Mouse (Mus musculus): ENCODE data around the gene Fam129b. TPM values are rescaled to one million over a fixed set of nuclear protein-coding genes. Genes with fewer than 3 reads are reported as not detected.

Fam129b gene
- polyA plus RNA-seq, 1 experiment: 5.9 TPM

DNA sequence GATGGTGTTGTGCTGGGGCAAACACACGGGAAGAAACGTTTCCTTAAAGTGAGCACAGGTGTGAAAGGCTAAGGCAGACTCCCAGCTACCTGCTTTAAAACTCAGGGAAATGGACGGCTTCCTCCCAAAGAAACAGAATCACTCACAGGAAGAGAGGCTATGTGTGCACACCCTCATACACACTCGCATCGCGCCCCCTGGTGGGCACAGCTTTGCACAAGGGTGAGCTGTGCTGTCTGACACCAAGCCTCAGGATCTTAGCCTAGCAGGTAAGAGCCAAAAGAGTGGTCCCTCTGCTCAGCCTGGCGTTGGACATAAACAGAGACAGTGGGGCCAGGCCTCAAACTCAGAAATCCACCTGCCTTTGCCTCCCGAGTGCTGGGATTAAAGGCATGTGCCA, 21.7 kb upstream of the Fam129b start:
- H3K27ac ChIP-seq (replicated peaks; ENCODE audit: low read depth, low read length): no peak overlapping the region
- no peaks in the 10 kb centered on the region for H3K4me1 ChIP-seq (ENCODE audit: control insufficient read depth, insufficient read depth, insufficient read length, low read length)
- H3K4me3 ChIP-seq (ENCODE audit: insufficient read depth, low read depth, low read length): no peak overlapping the region

DNA sequence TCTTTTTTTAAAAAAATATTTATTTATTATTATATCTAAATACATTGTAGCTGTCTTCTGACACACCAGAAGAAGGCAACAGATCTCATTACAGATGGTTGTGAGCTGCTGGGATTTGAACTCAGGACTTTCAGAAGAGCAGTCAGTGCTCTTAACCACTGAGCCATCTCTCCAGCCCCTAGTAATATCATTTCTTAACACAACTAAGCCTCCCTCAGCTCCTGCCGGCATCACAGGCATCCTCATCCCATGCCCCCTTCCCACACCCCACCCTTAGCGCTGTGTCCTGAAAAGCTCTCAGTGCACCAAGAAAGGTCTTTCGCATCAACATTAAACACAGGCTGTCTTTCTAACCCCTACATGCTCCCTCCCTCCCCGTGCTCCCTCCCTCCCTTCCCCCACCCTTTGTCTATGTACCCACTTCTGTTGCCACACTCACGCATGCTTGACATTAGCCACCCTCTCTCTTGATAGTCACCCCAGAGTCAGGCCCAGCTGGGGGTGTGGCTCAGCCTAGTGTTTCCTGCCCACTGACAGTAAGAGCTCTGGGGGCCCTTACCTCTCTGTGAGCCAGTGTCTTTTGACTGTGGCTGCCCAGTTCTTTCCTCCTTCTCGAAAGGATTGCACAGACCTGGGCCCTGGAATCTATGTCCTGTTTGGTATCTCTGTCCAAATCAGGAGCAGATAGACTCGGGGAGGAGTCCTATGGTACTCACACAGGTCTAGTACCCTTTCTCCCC, 20.7 kb upstream of the Fam129b start:
- H3K27ac ChIP-seq (replicated peaks; ENCODE audit: low read depth, low read length): no peak overlapping the region
- H3K4me1 ChIP-seq (ENCODE audit: control insufficient read depth, insufficient read depth, insufficient read length, low read length): no peaks in the 10 kb centered on the region
- H3K4me3 ChIP-seq (ENCODE audit: insufficient read depth, low read depth, low read length): no peak overlapping the region

DNA sequence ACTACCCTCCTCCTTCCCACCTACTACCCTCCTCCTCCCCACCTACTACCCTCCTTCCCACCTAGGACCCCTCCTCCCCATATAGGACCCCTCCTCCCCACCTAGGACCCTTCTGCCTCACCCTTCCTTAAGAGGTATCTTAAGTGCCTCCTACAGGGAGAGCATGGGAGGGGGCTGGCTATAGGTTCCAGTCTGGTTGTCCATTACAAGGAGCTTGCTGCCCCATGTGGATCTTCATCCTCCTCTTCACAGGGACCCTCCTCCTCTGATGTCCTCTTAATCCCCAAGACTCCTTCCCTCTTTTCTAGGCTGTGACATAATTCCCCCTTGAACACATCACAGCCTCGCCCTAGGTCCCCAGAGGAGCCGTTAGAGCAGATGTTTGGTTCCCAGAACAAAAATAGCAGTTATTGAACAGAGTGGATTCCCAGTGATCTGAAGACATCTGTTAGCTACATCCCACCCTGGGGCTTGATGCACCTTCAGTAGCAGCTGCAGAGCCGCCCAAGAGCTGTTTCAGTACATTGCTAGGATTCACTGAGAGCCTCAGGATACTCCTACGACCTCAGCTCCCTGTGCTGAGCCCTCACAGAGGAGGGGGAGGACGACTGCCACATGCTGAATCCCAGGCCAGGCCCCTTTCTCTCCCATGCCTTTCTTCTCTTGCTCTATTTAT, 20.0 kb upstream of the Fam129b start:
- Histone ChIP-seq H3K4me1 (ENCODE audit: control insufficient read depth, insufficient read depth, insufficient read length, low read length) (no peaks in the 10 kb centered on the region), H3K4me3 (ENCODE audit: insufficient read depth, low read depth, low read length) (no peak overlapping the region)

DNA sequence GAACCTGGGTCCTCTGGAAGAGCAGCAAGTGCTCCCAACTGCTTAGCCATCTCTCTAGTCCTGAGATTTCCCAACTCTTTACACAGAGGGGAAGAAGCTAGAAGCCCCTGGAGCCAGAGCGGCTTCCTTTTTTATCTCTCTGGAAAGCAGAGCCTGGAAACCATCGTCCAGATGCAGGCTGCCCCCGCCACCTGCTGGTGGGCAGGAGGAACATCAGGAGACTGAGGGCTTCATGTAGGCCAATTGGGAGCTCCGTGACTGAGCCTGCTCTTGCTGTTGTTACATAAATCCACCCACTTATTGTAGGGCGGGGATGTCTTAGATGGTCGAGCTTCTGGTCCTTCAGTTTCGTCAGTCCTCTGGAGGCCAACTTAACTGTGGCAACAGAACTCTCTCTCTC, 18.3 kb upstream of the Fam129b start:
- Histone ChIP-seq H3K4me3 (ENCODE audit: insufficient read depth, low read depth, low read length) (no peak overlapping the region), H3K27ac (replicated peaks; ENCODE audit: low read depth, low read length) (no peak overlapping the region)

More for the DNA sequence above, 20.0 kb upstream of the Fam129b start:
- H3K27ac ChIP-seq (replicated peaks; ENCODE audit: low read depth, low read length): no peak overlapping the region

DNA sequence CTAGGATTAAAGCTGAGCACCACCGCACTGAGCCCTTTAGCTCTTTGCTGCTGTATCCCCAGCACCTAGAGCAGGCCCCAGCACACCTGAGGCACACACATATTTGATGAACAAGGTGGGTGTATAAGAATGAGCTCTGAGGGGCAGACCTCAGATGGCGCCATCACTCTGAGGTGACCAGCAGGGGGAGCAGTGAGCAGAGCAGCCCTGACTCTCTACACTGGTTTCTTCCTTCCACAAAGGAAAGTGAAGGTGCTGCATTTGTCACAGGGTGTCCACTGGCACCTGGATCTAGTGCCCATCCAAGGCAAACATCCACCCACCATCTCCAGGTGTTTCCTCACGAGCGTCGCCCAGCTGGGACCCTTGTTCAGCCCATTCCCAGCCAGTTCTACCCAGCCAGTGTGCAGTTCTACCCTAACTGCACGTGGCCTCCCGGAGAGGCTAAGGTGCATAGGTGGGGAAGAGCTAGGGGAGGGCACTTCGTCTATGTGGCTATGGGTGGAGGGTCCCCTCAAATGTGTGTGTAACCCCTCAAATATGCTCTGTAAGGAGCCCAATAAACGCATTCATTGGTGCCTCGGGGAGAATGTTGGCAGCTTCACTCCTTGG, 16.8 kb upstream of the Fam129b start:
- Histone ChIP-seq H3K4me1 (ENCODE audit: control insufficient read depth, insufficient read depth, insufficient read length, low read length) (no peaks in the 10 kb centered on the region), H3K27ac (replicated peaks; ENCODE audit: low read depth, low read length) (no peak overlapping the region), H3K4me3 (ENCODE audit: insufficient read depth, low read depth, low read length) (no peak overlapping the region)

More for the DNA sequence above, 18.3 kb upstream of the Fam129b start:
- no peaks in the 10 kb centered on the region for H3K4me1 ChIP-seq (ENCODE audit: control insufficient read depth, insufficient read depth, insufficient read length, low read length)

DNA sequence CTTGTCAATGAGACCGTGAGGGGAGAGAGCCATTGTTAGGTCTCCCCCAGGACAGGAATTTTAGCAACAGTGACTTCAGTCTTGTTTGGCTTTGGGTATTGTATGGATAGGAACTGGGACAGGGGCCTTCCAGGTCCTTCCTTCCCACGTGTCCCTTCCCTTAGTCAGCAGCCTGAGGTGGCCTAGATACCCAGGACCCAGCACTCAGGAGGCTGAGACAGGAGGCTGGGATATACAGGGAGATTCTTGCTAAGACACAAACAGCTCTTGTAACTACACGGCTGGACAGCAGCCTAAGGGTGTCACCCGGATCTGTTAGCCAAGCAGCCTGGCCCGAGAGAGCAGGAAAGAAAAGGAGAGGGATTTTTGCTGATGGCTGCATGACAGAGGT, 16.3 kb upstream of the Fam129b start:
- no peak overlapping the region for H3K27ac ChIP-seq (replicated peaks; ENCODE audit: low read depth, low read length)
- no peaks in the 10 kb centered on the region for H3K4me1 ChIP-seq (ENCODE audit: control insufficient read depth, insufficient read depth, insufficient read length, low read length)
- no peak overlapping the region for H3K4me3 ChIP-seq (ENCODE audit: insufficient read depth, low read depth, low read length)

DNA sequence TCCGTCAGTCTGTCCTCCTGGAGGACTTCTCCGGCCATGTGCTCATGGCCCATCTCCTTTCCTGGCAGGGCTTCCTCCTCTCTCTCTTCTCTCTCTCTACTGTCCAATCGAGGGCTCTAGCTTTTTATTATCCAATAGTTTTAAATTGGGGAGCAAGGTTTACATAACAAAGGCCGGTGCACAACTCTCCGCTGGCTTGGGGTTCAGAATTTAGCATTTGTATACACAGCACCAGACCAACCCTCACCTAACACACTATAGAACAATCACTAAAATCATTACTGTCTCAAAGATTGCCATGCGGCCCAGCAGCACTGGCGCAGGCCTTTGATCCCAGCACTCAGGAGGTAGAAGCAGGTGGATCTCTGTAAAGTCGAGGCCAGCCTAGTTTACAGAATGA, 15.1 kb upstream of the Fam129b start:
- no peaks in the 10 kb centered on the region for H3K4me1 ChIP-seq (ENCODE audit: control insufficient read depth, insufficient read depth, insufficient read length, low read length)
- H3K4me3 ChIP-seq (ENCODE audit: insufficient read depth, low read depth, low read length): no peak overlapping the region
- no peak overlapping the region for H3K27ac ChIP-seq (replicated peaks; ENCODE audit: low read depth, low read length)

DNA sequence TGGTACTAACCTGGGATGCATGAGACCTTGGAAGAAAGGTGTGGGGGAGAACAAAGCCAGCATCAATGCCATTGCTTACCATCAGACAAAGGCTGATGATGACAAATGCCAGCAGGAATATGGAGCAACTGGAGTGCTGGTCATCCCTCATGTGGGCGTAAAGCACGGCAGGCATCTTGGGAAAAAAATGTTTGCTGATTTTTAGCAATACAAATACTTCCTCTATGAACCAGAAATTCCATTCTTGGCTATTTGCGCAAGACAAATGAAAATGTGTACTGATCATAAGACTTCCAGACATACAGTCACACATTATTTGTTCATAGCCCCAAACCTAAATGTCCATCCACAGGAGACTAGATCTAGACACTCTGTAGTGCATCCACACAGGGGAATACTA, 12.6 kb upstream of the Fam129b start:
- Histone ChIP-seq H3K4me1 (ENCODE audit: control insufficient read depth, insufficient read depth, insufficient read length, low read length) (no peaks in the 10 kb centered on the region), H3K4me3 (ENCODE audit: insufficient read depth, low read depth, low read length) (no peak overlapping the region), H3K27ac (replicated peaks; ENCODE audit: low read depth, low read length) (no peak overlapping the region)

DNA sequence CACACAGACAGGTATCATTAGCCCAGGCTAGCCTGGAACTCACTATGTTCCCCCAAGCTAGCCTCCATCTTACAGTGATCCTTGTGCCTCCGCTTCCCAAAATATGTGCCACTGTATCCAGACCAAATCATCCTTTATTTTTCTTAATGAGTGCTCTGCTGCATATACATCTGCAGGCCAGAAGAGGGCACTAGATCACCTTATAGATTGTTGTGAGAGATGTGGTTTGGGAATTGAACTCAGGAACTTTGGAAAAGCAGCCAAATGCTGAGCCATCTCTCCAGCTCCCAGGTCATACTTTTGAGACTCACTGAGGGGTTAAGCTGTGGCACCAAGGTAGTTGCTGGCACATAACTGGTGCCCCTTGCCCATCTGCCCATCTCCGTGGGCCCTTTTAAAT, 11.2 kb upstream of the Fam129b start:
- Histone ChIP-seq H3K4me3 (ENCODE audit: insufficient read depth, low read depth, low read length) (no peak overlapping the region), H3K27ac (replicated peaks; ENCODE audit: low read depth, low read length) (no peak overlapping the region), H3K4me1 (ENCODE audit: control insufficient read depth, insufficient read depth, insufficient read length, low read length) (no peaks in the 10 kb centered on the region)

DNA sequence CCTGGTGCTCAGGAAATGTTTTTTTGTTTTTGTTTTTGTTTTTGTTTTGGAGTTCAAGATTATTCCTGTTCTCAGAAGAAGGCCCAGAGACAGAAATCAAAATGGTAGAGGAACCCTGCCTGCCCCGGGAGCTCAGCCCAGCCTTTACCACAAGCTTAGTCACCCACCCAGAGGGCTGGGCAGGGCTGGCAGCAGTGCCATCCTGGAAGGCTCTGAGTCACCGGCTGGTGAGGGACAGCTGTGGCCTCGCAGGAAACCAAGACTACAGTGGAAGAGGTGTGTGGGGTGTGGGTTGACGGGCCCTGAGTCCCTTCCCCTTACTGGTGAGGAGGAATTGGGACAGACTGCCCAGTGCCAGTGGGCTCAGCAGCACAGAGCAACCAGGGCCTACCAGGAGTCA, 8.6 kb upstream of the Fam129b start:
- no peak overlapping the region for H3K27ac ChIP-seq (replicated peaks; ENCODE audit: low read depth, low read length)
- H3K4me1 ChIP-seq (ENCODE audit: control insufficient read depth, insufficient read depth, insufficient read length, low read length): no peaks in the 10 kb centered on the region
- no peak overlapping the region for H3K4me3 ChIP-seq (ENCODE audit: insufficient read depth, low read depth, low read length)

DNA sequence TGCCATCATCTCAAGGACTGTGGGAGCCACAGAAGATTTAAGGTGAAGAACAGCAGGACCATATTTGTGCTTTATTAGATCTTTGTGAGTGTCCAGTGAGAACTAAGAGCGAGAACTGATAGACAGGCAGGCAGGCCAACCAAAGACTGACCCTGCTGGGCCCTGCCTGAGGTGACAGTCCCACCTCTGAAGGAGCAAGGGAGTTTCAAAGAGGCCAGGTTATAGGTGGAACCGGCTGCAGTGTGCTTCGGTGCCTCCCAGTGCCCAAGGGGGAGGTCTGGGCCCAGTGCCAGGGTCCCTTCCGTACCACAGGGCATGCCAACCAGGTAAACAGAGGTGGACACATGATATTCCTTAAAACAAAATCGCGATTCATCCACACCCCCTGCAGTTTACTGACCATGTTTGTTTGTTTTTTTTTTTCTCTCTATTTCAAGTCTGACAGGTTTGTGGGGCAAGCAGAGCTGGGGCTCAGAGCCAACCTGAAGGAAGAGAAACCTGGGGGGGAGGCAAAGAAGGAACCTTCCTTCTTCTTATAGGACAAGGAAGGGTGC, 6.1 kb upstream of the Fam129b start:
- peaks cover 3% of the 10 kb centered on the region; the same call in 1 of the 2 replicates for H3K4me1 ChIP-seq (ENCODE audit: control insufficient read depth, insufficient read depth, insufficient read length, low read length)
- H3K4me3 ChIP-seq (ENCODE audit: insufficient read depth, low read depth, low read length): no peak overlapping the region
- no peak overlapping the region for H3K27ac ChIP-seq (replicated peaks; ENCODE audit: low read depth, low read length)

DNA sequence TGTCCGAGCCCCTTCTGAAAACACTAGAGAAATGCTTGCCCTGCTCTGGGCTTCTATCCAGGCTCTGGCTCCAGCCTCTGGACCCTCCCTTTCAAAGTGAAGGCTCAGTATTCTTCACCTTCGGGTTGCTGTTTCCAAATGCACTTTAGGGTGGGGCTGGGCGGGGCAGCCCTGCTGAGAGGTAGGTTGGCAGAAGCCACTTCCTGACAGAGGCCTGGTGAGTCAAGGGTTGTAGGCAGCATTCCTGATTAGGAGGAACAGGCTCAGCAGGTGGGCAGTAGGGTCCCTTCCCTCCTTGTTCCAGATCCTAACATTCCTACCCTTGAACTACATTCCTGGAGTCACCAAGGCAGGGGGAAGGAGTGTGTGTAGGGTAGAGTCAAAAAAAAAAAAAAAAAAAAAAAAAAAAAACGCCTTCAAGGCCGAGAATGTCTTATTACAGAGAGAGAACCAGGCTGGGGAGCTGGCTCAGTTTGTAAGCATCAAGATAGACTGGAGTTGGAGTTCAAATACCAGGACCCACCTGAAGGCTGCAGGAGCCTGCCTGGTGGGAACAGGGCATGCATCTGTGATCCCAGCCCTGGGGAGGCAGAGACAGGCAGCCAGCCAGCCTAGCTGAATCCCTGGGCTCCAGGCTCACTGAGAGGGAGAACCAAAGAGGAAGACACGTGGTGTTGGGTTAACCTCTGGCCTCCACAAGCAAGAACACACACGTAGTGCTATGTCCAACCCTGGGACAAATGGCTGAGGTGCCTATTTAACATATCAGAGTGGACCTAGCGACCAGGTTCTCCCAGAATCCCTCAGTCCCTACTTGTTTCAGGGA, 5.4 kb upstream of the Fam129b start:
- no peak overlapping the region for H3K27ac ChIP-seq (replicated peaks; ENCODE audit: low read depth, low read length)
- H3K4me1 ChIP-seq (ENCODE audit: control insufficient read depth, insufficient read depth, insufficient read length, low read length): peaks cover 3% of the 10 kb centered on the region; the same call in 1 of the 2 replicates

DNA sequence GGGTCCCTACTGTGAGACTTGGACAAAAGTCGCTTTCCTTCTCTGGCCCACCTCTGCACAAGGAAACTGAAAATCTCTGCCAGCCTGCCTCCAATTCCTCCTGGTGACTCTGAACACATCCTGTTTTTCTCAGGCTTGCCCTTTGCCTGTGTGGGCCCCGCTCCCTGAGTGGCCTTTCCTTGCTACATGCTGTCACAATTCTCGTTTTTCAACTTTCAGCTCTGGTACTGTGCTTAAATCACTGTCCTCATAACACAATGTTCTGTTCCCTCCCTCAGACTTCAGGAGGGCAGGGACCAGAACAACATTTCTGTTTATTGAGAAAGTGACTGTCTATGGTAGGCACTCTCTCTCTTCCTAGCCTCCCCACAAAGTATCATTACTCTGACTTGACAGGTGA, 1.8 kb upstream of the Fam129b start:
- no peak overlapping the region for H3K4me3 ChIP-seq (ENCODE audit: insufficient read depth, low read depth, low read length)
- H3K4me1 ChIP-seq (ENCODE audit: control insufficient read depth, insufficient read depth, insufficient read length, low read length): peaks cover 7% of the 10 kb centered on the region
- no peak overlapping the region for H3K27ac ChIP-seq (replicated peaks; ENCODE audit: low read depth, low read length)

More for the DNA sequence above, 5.4 kb upstream of the Fam129b start:
- H3K4me3 ChIP-seq (ENCODE audit: insufficient read depth, low read depth, low read length): no peak overlapping the region

DNA sequence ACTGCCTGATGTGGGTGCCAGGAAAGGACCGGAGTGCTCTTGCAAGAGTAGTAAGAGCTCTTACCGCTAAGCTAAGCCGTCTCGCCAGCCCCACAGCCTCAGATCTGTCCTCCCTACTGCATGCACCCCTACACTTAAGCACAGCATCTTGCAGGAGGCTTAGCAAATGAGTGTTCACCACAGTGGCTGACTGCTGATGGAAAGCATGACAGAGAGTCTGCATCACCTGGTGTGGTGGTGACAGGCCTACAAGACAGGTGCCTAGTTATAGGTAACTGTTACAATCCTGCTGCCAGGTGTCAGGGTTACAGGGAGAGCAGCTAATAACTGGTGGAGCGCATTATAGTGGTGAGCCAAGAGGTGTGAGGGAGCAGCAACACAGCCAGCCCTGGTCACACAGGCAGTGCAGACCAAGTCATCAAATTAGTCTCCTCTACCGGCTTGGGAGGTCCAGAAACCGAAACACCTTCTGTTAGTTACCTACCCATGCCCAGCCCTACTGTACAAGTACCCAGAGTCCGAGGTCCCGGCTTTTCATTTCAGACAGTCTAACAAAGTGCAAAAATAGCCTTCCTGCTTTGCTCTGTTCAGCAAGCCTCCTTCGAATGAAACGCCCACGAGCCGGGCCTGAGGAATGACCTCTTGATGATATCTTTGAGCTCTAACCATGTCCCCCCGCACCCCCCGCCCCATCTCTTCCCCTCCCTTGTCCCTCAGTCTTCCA, 801 bp upstream of the Fam129b start:
- Histone ChIP-seq H3K27ac (replicated peaks; ENCODE audit: low read depth, low read length) (no peak overlapping the region), H3K4me3 (ENCODE audit: insufficient read depth, low read depth, low read length) (peak overlapping the region; percentile 71), H3K4me1 (ENCODE audit: control insufficient read depth, insufficient read depth, insufficient read length, low read length) (peaks cover 7% of the 10 kb centered on the region)
